Mouse (Mus musculus) CD4-positive helper T cell, adult 2 months (primary cell): ENCODE measurements around the gene Ttc16.

ENCODE experiments used
- DNase-seq: peaks from one replicate; pipeline ENCODE4 v3.0.0-alpha.2; 2012; ENCODE audit warnings: low read depth, missing footprints, low spot score

Ttc16 gene

GRCm38 (mm10) chr2:32744272-32744982, 31.0 kb downstream of the Ttc16 start:
- DNase-seq: no peak

DNA sequence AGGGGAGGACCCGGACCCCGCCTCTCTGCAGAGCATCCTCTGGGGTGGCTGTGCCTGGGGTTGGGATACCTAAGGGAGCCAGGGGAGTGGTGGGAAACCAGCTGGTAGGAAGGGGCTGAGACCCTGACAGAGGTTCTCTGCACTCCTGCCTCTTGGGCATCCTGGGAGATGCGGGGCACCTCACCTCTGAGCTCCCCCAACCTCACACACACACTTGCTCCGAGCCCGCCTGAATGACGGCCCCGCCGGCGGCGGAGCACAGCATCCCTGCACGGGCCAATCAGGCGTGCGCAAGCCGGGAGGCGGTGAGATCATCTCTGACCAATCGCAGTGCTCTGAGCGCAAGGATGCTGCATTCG, 33.3 kb downstream of the Ttc16 start:
- no peak for DNase-seq

DNA sequence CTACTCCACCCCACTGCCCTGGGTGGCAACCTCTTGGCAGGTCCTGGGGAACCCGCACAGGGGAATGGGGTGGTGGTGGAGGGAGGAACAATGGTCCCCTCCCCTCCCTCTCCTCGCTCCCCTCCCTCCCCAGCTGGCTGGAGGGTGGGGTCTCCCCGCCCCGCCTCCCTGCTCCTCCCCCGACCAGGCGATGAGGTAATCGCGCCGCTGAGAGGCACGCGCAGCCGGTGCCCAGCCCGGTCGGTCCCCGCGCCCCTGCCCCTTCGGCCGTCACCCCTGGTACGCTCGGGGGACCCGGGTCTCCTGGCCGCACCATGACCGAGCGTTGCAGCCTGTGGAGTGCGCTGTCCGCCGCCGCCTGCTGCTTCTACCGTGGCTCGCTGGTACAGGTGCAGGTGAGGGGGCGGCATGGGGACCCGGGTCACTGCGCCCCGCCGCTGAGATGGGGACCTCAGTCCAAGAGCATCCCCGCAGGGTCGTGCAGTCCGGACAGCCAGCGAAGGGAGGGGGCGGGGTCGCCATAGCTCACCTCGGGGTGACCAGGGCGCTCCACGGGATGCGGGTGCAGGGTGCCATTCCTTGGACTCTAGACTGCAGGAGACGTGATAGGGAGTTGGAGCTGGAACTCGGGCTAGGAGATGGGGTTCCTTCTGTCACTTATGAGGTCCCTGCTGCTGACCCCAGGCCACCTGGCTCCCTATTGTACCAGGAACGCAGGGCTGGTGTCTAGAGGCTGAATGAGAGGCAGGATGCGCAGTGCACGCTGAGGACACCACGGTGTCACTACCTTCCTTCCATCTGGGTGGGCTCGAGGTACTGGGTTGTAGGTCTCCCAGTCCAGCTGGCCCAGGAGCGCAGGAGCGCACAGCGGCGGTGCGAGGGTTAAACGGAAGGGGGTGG, 33.9 kb downstream of the Ttc16 start:
- DNase-seq: no peak

GRCm38 (mm10) chr2:32740916-32741272, 34.5 kb downstream of the Ttc16 start, which contains the start of gene 6330409D20Rik:
TSS of gene 6330409D20Rik (minus strand) at chr2:32741016.
- DNase-seq: no peak

- DNase-seq: no peak
Measured at GRCm38 (mm10) chr2:32739311-32739710, 36.1 kb downstream of the Ttc16 start.

- DNase-seq: no peak
Measured at GRCm38 (mm10) chr2:32737008-32737407, 38.4 kb downstream of the Ttc16 start.

DNA sequence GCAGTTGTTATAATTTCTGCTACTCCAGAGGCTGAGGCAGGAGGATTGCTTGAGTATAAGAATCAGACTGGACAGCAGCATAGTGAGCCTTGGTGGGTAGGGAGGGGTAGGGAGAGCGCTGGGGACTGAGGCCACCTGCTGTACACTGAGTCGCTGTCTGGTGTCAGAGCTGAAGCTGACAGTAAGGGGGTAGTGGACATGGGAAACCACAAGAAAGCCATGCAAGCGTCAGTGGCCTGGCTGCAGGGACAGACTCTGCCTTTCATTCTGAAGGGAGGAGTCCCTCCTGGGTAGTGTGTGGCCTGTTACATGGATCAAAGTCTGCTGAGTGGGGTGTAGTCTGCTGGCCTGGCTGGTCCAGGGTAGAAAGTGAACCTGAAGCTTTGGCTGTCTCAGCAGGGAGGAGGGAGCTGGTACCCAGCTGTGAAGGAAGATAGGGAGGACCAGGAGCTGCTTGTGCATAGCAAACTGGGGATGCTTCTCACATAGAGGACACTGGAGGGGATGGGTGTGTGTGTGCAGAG, 39.1 kb downstream of the Ttc16 start:
- no peak for DNase-seq

- no peak for DNase-seq
Measured at GRCm38 (mm10) chr2:32734933-32735332, 40.5 kb downstream of the Ttc16 start.

DNA sequence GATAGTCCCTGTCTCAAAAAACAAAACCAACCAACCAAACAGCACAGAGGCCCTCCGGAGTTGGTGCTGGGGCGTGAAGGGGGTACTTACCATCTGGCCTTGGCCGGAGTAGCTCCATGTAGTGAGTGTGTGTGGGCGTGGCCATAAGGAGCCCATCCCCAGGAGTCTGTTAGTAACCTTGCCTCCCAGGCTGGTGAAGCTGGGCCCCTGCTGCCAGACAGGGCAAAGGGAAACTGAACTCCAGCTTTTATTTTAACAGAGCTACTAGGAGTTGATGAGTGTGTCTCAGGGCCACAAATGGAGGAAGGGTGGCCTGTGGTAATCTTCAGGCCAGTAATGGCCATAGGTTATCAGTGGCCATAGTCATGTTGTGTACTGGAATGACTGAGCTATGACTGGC, 41.0 kb downstream of the Ttc16 start:
- DNase-seq: no peak

- no peak for DNase-seq
Measured at GRCm38 (mm10) chr2:32732695-32733094, 42.7 kb downstream of the Ttc16 start.

DNA sequence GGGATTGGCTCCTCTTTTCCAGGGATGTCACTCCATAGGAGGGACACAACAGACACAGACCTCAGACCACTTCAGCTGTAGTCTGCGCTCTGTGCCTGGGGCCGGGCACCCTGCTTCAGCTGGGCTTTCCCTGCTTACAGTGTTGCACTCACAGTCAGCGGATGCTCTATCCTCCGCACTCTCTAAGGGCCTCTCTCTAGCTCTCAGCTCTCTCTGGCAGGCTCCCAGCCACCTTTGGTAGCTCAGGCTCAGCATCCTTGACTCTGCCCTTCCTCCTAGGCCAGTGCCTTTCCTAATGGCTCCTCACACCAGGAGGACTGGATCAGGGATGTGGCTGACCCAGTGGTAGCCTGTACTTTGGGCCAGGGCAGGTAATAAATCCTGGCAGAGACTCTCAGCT, 43.5 kb downstream of the Ttc16 start:
- no peak for DNase-seq

- no peak for DNase-seq
Measured at GRCm38 (mm10) chr2:32730854-32731253, 44.6 kb downstream of the Ttc16 start.

- no peak for DNase-seq
Measured at GRCm38 (mm10) chr2:32729547-32729946, 45.9 kb downstream of the Ttc16 start.

DNA sequence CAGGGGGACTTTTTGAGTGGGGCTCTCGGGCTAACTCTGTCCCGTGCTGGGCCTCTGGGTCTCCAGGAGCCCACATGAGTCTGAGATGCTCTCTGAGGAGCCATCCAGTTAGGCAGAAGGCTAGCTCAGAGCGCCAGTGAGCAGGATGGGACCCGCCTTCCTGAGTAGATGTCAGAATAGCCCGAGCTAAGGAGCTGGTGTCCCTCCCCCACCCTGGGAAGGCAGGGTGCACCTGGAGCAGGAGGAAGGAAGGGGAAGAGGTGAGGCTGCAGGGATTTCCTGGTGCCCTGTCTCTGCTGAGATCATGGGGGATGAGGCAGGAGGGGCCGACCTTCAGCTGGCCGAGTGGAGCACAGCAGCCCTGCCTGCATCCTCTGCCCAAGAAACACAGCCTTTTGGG, 47.0 kb downstream of the Ttc16 start:
- DNase-seq: no peak

- DNase-seq: peak; percentile 78
Measured at GRCm38 (mm10) chr2:32727435-32727834, 48.0 kb downstream of the Ttc16 start.

- peak; percentile 87 for DNase-seq
Measured at GRCm38 (mm10) chr2:32724832-32725790, 50.3 kb downstream of the Ttc16 start.

DNA sequence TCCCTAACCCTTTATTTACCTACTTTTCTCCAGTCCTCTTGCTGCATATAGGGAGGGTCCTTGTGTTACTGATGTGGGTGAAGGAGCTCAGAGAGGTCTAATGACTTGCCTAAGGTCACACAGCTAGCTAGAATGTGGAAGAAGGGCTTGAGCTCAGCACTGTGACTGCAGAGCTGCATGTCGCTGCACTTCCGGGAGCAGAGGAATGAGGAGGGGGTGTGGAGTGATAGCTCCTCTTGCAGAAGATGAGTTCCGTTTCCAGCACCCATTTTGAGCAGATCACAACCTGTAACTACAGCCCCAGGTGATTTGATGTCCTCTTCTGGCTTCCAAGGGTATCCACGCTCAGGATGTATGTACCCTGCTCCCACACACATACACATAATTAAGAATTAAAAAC, 51.3 kb downstream of the Ttc16 start:
- peak; percentile 51 for DNase-seq

- DNase-seq: peak; percentile 53
Measured at GRCm38 (mm10) chr2:32722581-32722980, 52.9 kb downstream of the Ttc16 start.

GRCm38 (mm10) chr2:32722046-32722445, 53.4 kb downstream of the Ttc16 start:
- DNase-seq: peak; percentile 77

GRCm38 (mm10) chr2:32720681-32721229, 54.7 kb downstream of the Ttc16 start, which contains the start of gene Sh2d3c:
TSS of gene Sh2d3c (plus strand) at chr2:32721055.
- DNase-seq: peak; percentile 56

GRCm38 (mm10) chr2:32720053-32720452, 55.4 kb downstream of the Ttc16 start:
- DNase-seq: no peak
